Mouse (Mus musculus) adrenal gland, postnatal 36 days (tissue): ENCODE data around the gene Hcn2. TPM values are rescaled to one million over a fixed set of nuclear protein-coding genes. Genes with fewer than 3 reads are reported as not detected.

Experiments used
- DNase-seq, 2 experiments: peaks; one replicate each; pipeline ENCODE4 v3.0.0; 2021; ENCODE audit warnings: mixed read lengths in 1 of 2
- long read RNA-seq, 2 experiments: library from polyadenylated mRNA; stranded (forward); transcript quantifications; one replicate each; pipeline ENCODE4 v2.0.0; 2021; ENCODE audit warnings: borderline sequencing depth in 2 of 2
- total RNA-seq, 2 experiments: library from RNA; stranded (reverse); gene quantifications; 2 replicates each; pipeline ENCODE4 v1.2.3; 2021

Hcn2 gene
- total RNA-seq, result 1 to 10 TPM; 4.3 to 6.0 TPM
- long read RNA-seq, experiment 1, partial matches to known transcripts, result 4 of 4 reads
- long read RNA-seq, experiment 1, other reads (novel, unspliced or antisense), result 0 of 4 reads
- long read RNA-seq, experiment 2, partial matches to known transcripts, result 0 of 3 reads
- long read RNA-seq, experiment 2, other reads (novel, unspliced or antisense), result 2 of 3 reads

DNA sequence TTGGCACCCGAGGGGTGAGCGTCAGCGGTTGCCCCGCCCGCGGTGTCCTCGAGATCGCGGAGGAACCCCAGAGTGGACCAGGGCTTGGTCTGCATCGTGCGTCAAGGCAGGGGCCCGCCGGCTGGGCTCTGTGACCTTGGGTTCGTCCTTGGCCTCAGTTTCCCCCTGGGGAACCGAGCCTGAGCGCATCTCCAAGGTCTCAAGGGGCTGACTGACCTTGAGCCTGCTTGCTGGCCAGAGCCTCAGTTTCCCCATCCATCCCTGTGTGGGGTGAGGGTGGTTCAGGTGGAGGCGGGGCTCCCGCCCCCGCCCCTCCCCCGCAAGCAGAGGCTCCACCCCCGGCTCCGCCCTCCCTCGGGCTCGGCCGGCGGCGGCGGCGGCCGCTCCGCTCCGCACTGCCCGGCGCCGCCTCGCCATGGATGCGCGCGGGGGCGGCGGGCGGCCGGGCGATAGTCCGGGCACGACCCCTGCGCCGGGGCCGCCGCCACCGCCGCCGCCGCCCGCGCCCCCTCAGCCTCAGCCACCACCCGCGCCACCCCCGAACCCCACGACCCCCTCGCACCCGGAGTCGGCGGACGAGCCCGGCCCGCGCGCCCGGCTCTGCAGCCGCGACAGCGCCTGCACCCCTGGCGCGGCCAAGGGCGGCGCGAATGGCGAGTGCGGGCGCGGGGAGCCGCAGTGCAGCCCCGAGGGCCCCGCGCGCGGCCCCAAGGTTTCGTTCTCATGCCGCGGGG is at the start of gene Hcn2:
Hcn2 (plus strand) TSS at position 381 of the 734 bp plus-strand sequence.
- peak in 1 of 2 experiments; percentile 64 for DNase-seq

- no peak for DNase-seq
Measured at GRCm38 (mm10) chr10:79668076-79668475, 48.4 kb upstream of the Hcn2 start.

GRCm38 (mm10) chr10:79668771-79669575 is 47.5 kb upstream of the Hcn2 start, which contains the start of gene Tpgs1:
TSS of gene Tpgs1 (plus strand) at chr10:79669369.
- peak; percentile 89 to 91 for DNase-seq

- peak; percentile 76 to 87 for DNase-seq
Measured at GRCm38 (mm10) chr10:79669576-79670057, 46.8 kb upstream of the Hcn2 start.

GRCm38 (mm10) chr10:79670071-79670888 is 46.2 kb upstream of the Hcn2 start:
- no peak for DNase-seq

DNA sequence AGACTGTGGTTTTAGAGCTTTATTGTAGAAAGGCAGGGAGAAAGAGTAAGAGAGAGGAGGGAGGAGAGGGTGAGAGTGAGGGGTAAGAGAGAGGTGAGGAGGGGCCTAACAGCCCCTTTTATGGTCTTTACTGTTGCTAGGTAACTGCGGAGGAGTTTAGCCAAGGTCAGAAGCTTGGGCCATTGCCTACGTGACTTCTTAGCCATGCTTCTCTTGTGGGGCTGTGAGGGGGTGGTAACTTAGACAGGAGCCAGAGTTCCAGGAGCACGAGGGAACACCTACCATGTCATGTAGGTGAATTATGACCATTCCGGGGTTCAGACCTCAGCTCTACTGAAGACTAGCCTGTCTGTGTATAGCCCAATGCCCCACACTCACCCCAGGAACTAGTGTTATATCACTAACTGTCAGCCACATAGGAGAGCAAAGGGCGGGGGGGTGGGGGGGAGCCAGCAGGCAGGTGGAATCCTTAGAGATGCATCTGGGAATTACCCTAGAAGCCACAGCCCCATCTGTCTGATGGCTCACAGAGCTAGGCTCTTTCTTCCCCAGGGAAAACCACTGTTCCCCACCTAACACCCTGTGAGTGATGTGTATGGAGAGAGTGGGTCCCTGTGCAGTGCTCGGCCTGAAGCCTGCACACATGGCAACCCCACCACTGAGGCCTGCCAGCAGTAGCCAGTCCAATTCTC is 44.9 kb upstream of the Hcn2 start:
- no peak for DNase-seq

- DNase-seq, result no peak
Measured at GRCm38 (mm10) chr10:79672088-79672455, 44.4 kb upstream of the Hcn2 start.

GRCm38 (mm10) chr10:79673054-79673453 is 43.4 kb upstream of the Hcn2 start:
- DNase-seq, result no peak

DNA sequence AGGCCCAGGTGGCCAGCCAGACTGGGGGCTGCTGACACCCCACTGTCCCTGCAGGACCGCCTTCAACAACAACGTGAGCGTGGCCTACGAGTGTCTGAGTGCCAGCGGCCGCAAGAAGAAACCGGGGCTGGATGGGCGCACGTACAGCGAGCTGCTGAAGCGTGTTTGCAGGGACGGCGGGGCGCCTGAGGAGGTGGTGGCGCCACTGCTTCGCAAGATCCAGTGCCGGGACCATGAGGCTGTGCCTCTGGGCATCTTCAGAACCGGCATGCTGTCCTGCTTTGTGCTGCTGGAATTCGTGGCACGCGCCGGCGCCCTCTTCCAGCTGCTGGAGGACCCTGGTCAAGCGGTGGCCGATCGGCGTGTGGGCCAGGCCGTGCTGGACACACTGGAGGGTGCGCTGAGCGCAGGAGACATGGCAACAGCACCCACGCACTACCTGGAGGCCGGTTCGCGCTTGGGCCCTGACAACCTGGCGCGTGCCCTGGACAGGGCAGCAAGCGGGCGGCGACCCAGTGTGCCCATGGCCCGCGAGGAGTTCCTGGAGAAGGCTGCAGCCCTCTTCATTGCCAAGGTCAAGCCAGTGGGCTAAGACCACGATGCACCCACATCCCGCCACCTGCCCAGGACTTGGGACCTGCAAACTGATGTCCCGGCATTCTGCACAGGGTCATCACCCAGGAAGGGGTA is 40.9 kb upstream of the Hcn2 start:
- no peak for DNase-seq

- peak in 1 of 2 experiments; percentile 37 for DNase-seq
Measured at GRCm38 (mm10) chr10:79680606-79681495, 35.6 kb upstream of the Hcn2 start.

- peak; percentile 99 for DNase-seq
Measured at GRCm38 (mm10) chr10:79681591-79682245, 34.7 kb upstream of the Hcn2 start, which contains the start of gene Cdc34. TSS of gene Cdc34 (plus strand) at chr10:79682195.

- peak in 1 of 2 experiments; percentile 32 for DNase-seq
Measured at GRCm38 (mm10) chr10:79682551-79682915, 33.9 kb upstream of the Hcn2 start.

GRCm38 (mm10) chr10:79682916-79683582 is 33.4 kb upstream of the Hcn2 start:
- DNase-seq, result peak; percentile 62 to 78

DNA sequence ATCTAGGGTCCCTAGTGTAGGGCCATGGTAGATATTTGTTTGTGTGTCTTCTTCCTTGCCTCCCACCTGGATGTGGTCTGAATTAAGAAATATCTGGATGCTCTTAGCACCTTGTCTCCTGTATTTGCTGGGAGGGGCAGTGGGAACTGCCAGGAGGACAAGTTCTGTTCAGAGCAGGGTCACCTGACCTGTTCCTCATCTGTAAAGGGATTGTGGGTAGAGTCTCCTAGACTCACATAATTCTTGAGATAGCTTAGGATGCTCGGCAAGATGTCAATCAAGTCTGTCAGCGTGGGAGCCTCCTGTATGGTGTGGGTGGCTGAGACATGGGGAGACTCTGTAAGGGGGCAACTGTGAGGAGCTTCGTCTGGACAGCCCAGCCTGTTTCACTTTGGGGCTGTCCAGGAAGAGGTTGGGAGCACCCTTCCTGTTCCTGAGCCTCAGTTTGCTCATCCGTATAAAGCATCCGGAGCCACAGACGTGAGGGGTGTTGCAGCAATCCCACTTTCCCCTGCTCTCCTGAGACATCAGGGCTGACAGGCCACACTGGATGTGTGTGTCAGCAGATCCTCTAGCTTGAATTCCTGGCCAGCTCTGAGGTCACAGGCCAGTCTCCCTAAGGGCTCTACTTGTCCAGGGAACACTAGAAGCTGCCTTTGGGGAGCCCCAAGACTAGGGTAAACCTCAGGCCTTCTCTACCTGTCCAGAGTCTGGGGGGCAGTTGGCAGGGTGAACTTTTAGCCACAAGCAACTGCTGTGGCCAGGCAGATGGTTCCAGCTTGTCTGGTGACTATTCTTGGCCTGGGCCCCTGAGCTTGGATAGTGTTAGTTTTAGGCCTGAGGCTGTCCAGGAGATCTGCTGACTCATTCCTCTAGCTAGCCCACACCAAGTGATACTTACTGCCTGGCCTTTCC is 32.5 kb upstream of the Hcn2 start:
- no peak for DNase-seq

- DNase-seq, result no peak
Measured at GRCm38 (mm10) chr10:79684770-79685600, 31.4 kb upstream of the Hcn2 start.

- DNase-seq, result no peak
Measured at GRCm38 (mm10) chr10:79686219-79686618, 30.2 kb upstream of the Hcn2 start.
